Mouse (Mus musculus): Measurements from ENCODE around the gene Dynll1.
"Not testable (repeated sequence)": the region's sequence is repeated elsewhere in the genome, so short reads cannot be mapped to it uniquely, and the experiment has no call there.

Gene Dynll1

GRCm38 (mm10) chr5:115312354-115312753 is 11.6 kb upstream of the Dynll1 start:
- DNase-seq: no peak

GRCm38 (mm10) chr5:115302190-115302589 is 1.4 kb upstream of the Dynll1 start:
- not testable (repeated sequence) for DNase-seq

- no peak for DNase-seq
Measured at GRCm38 (mm10) chr5:115301615-115302014, 816 bp upstream of the Dynll1 start.

DNA sequence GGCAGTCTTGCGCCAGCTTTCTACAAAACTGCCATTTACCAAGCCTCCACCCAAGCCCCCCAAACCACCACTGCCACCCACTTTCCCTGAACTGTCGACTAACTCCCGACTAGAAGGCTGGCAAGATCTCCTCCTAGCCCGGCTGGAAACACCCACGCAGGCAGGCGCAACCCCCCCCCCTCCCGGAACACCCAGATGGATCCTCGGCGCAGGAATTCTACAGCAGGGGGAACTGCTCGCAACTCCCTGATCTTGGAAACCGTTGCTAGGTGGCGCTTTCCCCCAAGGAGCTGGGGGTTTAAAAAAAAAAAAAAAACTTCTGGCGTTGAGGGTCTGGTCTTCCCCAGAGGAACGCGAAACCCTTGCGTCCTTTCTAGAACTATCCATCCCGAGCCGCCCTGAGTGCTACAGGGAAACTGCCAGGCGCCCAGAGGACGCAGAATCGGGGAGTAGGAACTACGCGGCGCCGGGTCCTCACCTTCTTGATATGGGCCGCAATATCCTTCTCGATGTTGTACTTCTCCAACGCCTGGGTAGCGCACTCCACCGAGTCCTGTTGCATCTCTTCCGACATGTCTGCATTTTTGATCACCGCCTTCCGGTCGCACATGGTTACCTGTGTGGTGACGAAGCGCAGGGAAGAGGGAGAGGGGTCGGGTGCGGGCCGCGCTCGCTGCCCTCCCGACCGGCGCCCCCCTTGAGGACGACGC is 609 bp downstream of the Dynll1 start:
- peak; percentile 84 for DNase-seq

GRCm38 (mm10) chr5:115296347-115296746 is 4.5 kb downstream of the Dynll1 start:
- no peak for DNase-seq

DNA sequence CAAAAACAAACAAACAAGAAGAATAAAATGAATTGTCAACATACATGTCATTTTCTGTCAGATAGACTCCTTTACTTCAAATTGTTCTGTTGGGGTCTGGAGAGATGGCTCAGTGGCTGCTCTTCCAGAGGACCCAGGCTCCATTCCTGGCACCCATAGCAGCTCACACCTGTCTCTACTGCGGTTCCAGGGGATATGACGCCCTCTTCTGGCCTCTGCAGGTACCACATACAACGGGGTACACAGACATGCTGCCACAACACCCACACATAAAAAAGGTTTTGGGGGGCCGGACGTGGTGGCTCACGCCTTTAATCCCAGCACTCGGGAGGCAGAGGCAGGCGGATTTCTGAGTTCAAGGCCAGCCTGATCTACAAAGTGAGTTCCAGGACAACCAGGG is 6.6 kb downstream of the Dynll1 start:
- DNase-seq: no peak

DNA sequence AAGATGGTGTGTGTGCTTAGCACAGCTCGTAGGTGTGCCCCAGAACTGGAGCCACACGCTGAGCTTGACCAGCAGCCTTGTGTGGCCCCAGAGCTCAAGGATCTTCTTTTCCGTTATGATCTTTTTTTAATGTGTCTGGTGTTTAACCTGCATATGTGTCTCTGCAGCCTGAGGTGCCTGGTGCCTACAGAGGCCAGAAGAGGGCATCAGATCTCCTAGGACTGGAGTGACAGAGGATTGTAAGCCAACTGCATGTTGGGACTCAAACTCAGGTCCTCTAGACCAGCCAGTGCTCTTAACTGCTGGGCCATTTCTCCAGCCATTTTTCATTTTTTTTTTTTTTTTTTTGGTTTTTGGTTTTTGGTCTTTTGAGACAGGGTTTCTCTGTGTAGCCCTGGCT is 16.1 kb downstream of the Dynll1 start:
- DNase-seq: no peak

DNA sequence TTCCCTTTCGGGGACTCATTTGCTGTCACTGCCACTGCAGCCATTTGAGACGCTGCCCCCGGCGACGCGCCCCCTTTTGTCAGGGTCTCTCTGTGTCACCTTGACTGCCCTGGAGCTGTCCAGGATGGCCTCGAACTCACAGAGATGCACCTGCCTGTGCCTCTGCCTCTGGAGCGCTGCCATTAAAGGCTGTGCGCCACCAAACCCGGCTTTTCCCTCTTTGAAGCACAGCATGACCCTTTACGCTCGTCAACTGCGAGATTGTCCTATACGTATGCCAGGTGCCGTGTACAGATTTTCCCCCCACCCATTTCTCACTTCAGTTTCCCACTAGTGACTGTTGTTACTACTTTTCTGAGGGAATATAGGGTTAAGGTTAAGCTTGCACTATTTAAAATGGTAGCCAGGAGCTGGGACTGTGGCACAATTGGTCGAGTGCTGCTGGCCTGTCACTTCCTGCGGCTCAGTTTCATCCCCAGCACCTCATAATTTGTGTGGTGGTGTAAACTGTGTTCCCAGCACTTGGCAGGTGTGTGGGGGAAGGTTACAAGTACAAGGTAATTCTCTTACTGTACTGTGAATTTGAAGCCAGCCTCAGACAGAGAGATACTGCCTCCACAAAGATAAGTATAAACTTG is 20.6 kb downstream of the Dynll1 start:
- DNase-seq: peak; percentile 13

DNA sequence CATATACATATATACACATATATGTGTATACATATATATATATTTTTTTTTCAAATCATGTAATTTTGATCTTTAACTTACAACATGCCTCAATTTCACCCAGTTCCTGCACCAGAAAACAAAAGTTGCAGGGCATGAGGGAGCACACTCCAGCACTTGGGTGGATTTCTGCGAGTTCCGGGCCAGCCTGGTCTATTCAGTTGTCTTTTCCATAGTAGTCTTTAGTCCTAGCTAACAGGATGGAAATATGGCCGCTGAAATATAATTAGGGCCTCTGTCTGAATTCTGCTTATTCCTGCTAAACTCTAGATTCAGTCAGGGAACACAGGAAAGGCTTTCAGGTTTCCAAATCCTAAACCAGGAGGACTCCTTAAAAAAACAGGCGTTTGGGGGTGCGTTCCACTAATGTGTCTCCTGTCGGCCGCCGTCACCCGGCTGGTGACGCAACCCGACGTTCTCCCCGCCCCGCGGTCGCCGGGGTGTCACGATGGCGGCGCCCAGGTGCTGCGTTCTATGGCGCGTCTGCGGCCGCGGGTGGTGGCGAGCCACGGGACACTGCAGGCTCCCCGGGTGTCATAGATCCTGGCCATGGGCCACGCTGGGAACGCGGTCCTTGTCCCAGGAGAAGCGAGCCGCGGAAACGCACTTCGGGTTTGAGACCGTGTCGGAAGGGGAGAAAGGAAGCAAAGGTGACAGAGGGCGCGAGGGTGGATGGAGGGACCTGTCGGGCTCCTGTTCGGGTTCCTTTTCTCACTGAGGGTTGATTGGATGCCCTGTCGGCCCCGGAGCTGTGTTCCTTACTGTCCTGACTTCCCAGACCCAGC is 21.4 kb downstream of the Dynll1 start, which contains the start of gene Coq5:
Coq5 (plus strand) TSS at position 441 of the 824 bp plus-strand sequence.
- DNase-seq: peak; percentile 91

GRCm38 (mm10) chr5:115278785-115279184 is 22.0 kb downstream of the Dynll1 start:
- no peak for DNase-seq

GRCm38 (mm10) chr5:115278053-115278452 is 22.7 kb downstream of the Dynll1 start:
- DNase-seq: no peak

DNA sequence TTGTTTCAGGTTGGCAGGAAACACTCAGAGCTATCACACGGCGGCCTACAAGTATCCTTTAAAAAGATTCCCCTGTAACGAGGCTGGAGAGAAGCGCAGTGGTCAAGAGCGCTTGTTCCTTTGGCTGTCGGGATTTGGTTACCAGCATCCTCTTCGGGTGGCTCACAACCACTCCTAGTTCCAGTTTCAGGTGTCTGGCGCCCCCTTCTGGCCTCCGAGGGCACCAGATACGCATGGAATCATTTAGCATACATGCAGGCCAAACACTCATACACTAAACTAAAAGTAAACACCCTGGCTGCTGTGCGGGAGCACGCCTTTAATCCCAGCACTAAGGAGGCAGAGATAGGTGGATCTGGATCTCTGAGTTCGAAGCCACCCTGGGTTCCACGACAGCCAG is 24.8 kb downstream of the Dynll1 start:
- peak; percentile 55 for DNase-seq

GRCm38 (mm10) chr5:115274771-115275170 is 26.0 kb downstream of the Dynll1 start:
- DNase-seq: no peak

- no peak for DNase-seq
Measured at GRCm38 (mm10) chr5:115274353-115274752, 26.4 kb downstream of the Dynll1 start.

DNA sequence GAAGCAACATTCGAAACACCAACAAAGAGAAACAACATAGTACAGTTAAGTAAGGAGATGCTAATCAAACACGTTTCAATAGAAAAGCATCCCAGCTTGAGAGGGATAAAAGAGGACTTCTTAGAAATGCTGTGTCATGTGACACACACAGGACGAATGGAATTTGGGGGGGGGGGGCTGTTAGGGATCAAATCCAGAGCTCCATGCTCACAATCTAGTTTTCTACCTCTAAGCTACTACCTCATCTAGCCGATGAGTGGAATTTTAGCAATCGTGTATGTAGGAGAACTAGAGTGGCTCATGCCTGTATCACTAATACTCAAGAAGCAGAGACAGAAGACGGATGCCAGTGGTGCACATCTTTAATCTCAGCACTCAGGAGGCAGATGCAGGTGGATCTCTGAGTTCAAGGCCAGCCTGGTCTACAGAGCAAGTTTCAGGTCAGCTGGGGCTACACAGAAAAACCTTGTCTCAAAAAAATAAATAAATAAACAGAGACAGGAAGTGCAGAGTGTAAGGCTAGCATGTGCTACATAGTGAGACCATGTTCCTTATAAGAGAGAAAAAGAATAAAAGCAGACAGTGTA is 27.2 kb downstream of the Dynll1 start:
- DNase-seq: no peak

DNA sequence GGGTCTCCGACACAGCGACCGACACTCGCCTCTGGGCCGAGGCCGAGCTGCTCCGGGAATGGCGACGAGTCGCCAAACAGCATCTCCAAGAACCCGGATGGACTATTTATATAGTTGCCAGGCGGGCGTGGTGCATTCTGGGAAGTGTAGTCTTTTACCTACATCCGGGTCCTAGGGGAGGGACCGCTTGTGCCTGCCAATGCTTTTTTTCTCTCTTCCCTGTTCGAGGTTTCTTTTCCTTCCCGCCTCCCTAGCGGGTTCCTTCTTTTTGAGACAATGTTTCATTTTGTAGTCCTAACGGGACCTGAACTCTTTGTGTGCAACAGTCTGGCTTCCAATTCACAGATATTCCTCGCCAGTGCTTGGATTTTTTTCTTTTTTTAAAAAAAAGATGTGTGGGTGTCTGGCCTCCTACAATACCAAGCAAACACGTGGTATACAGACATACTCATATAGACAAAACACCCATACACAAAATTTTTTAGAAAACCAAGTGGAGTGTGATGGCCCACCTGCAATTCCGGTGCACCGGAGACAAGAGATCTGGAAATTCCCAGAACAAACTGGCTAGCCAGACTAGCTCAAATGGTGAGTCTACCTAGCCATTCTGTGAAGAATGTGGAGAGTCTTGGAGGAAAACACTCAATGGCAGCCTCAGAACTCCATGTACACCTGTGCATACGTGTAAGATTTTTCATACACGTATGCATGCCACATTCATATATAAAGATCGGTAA is 27.8 kb downstream of the Dynll1 start, which contains the start of gene Rnf10:
Rnf10 (minus strand) TSS at position 87 of the 737 bp plus-strand sequence.
- peak; percentile 97 for DNase-seq

DNA sequence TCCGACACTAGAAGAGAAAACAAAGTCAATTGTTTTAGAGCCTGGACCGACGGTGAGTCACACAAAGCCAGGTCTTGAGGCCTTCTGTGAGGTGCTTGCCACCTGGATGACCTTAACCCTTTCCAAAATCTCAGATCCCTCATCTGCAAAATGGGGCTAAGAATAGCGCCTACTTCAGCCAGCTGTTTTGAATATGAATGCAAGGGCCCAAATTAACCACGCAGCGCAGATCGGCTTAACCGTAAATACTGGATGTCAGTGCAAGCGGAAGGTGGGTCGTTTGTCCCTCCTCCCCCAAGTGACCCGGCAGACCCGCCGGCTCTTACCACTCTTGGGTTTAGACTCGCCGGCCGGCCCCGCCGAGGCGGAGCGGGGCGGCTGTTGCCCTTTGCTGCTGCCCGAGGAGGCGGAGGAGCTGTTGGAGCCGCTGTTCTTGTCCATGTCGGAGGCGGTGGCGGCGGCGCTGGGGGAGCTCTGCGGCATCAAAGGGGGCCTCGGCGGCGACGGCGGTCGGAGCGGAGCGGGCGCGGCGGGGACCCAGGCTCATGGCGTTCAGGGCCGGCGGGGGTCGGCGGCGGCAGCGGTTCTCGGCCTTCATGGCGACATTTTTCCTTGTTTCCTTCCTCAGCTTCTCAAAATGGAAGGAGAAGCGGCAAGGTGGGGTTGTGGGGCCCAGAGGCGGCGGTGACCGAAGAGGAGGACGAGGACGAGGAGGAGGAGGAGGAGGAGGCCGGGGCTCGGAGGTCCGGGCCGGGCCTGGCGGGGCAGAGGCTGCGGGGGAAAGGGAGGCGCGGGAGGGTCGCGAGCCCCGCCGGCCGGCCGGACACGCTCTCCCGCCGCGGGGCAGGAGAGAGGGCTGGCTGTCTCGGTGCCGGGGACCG is 28.6 kb downstream of the Dynll1 start:
- peak; percentile 49 for DNase-seq

DNA sequence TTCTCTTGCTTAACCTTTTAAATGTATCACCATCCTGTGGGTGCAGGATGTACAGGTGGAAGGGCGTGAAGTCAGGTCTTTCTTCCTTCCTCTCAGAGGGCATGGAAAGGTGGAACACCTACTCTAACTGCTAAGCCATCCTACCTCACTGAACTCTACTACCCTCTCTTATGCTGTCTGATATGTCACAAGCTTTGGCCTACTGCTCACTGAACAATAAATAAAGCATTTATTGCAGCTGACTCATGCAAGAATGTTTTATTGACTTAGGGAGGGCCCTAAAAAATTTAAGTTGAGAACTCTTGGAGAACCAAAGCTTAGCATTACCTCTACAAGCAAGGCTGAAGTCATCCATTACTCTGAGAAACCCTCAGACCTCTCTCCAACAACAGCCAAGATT is 30.8 kb downstream of the Dynll1 start:
- no peak for DNase-seq

GRCm38 (mm10) chr5:115268266-115268665 is 32.5 kb downstream of the Dynll1 start:
- DNase-seq: no peak

- DNase-seq: no peak
Measured at GRCm38 (mm10) chr5:115267469-115268045, 33.2 kb downstream of the Dynll1 start.

All from embryo, embryonic 11 days (tissue).